Mouse (Mus musculus): ENCODE results near the gene Mttp.
A peak's percentile ranks its signal among the peaks of the same experiment; 100 is the strongest.

Mttp gene

GRCm38 (mm10) chr3:138078701-138079100 lies 66.1 kb downstream of the Mttp start:
- no peak for DNase-seq

- peak; percentile 62 to 68 for DNase-seq
Measured at GRCm38 (mm10) chr3:138077476-138078340, 67.1 kb downstream of the Mttp start.

GRCm38 (mm10) chr3:138075209-138075608 lies 69.6 kb downstream of the Mttp start:
- DNase-seq, result peak; percentile 29

- no peak for DNase-seq
Measured at GRCm38 (mm10) chr3:138074214-138074613, 70.6 kb downstream of the Mttp start.

GRCm38 (mm10) chr3:138071476-138072073 lies 73.2 kb downstream of the Mttp start:
- no peak for DNase-seq

- no peak for DNase-seq
Measured at GRCm38 (mm10) chr3:138071004-138071403, 73.8 kb downstream of the Mttp start.

GRCm38 (mm10) chr3:138069756-138070511 lies 74.8 kb downstream of the Mttp start:
- DNase-seq, result no peak

GRCm38 (mm10) chr3:138068103-138068502 lies 76.7 kb downstream of the Mttp start:
- DNase-seq, result no peak

- no peak for DNase-seq
Measured at GRCm38 (mm10) chr3:138067288-138067687, 77.5 kb downstream of the Mttp start, which contains the start of gene Gm5105. Gene Gm5105, minus strand, starts transcription at chr3:138067388.

GRCm38 (mm10) chr3:138066348-138066856 lies 78.4 kb downstream of the Mttp start:
- peak in 1 of 2 experiments; percentile 37 for DNase-seq

GRCm38 (mm10) chr3:138065930-138066329 lies 78.8 kb downstream of the Mttp start:
- no peak for DNase-seq

- DNase-seq, result no peak
Measured at GRCm38 (mm10) chr3:138064732-138065645, 79.8 kb downstream of the Mttp start, which contains the start of gene 1110002E22Rik. Gene 1110002E22Rik, plus strand, starts transcription at chr3:138065052.

GRCm38 (mm10) chr3:138063731-138064329 lies 80.9 kb downstream of the Mttp start:
- peak; percentile 43 to 61 for DNase-seq

GRCm38 (mm10) chr3:138062673-138063072 lies 82.1 kb downstream of the Mttp start:
- no peak for DNase-seq

GRCm38 (mm10) chr3:138061205-138061911 lies 83.4 kb downstream of the Mttp start:
- DNase-seq, result no peak

- DNase-seq, result no peak
Measured at GRCm38 (mm10) chr3:138060429-138060828, 84.3 kb downstream of the Mttp start.

- no peak for DNase-seq
Measured at GRCm38 (mm10) chr3:138058226-138058625, 86.5 kb downstream of the Mttp start.

- no peak for DNase-seq
Measured at GRCm38 (mm10) chr3:138056976-138057375, 87.8 kb downstream of the Mttp start.

- peak in 1 of 2 experiments; percentile 13 for DNase-seq
Measured at GRCm38 (mm10) chr3:138053969-138054368, 90.8 kb downstream of the Mttp start.

- DNase-seq, result no peak
Measured at GRCm38 (mm10) chr3:138051431-138051830, 93.3 kb downstream of the Mttp start.

GRCm38 (mm10) chr3:138050772-138051171 lies 94.0 kb downstream of the Mttp start:
- no peak for DNase-seq

Measured in cerebellum, adult 18-20 months (tissue).